Mouse (Mus musculus) heart, adult 8-10 months (tissue): ENCODE data around the gene Tekt4. TPM values are rescaled to one million over a fixed set of nuclear protein-coding genes. Genes with fewer than 3 reads are reported as not detected.

Experiments used
- total RNA-seq, 4 experiments: library from RNA; stranded (reverse); gene quantifications; 2 replicates each; pipeline ENCODE4 v1.2.4; 2022

Gene Tekt4
- total RNA-seq, 4 experiments from 2014 or later: 0.28 to 0.46 (median 0.33) TPM; not detected in 1

Other genes with a start within 250 kb of the Tekt4 start
- 10 to 100 TPM; 11.6 to 17.1 (median 14.5) TPM for gene Gnptg, start 214.5 kb upstream of the Tekt4 start, total RNA-seq
- 10 to 100 TPM in 1 of 4 experiments, 1 to 10 TPM in 3; 6.2 to 10.5 (median 8.2) TPM for gene Tsr3, start 214.4 kb upstream of the Tekt4 start, total RNA-seq
- gene Baiap3, start 198.3 kb upstream of the Tekt4 start, total RNA-seq: 1 to 10 TPM in 1 of 4 experiments, under 1 TPM in 3; 0.52 to 1.5 (median 0.73) TPM
- gene Ube2i, start 180.0 kb upstream of the Tekt4 start, total RNA-seq: 10 to 100 TPM; 86.5 to 98.1 (median 89.4) TPM
- under 1 TPM in 1 of 4 experiments, not detected in 3; 0.23 TPM for gene Prss34, start 156.2 kb upstream of the Tekt4 start, total RNA-seq
- not detected for gene Prss28, start 146.0 kb upstream of the Tekt4 start, total RNA-seq
- not detected for gene Prss29, start 136.0 kb upstream of the Tekt4 start, total RNA-seq
- under 1 TPM; 0.22 to 0.55 (median 0.39) TPM for gene Tpsab1, start 109.1 kb upstream of the Tekt4 start, total RNA-seq
- gene Tpsb2, start 88.3 kb upstream of the Tekt4 start, total RNA-seq: 1 to 10 TPM in 1 of 4 experiments, under 1 TPM in 3; 0.24 to 1.4 (median 0.72) TPM
- gene Tpsg1, start 85.3 kb upstream of the Tekt4 start, total RNA-seq: not detected
- gene Cacna1h, start 20.8 kb upstream of the Tekt4 start, total RNA-seq: 1 to 10 TPM; 3.9 to 9.7 (median 7.7) TPM
- not detected for gene Sstr5, start 42.7 kb downstream of the Tekt4 start, total RNA-seq
- under 1 TPM; 0.24 to 0.37 (median 0.32) TPM for gene Sox8, start 116.1 kb downstream of the Tekt4 start, total RNA-seq
- gene Lmf1, start 124.5 kb downstream of the Tekt4 start, total RNA-seq: 10 to 100 TPM; 30.7 to 34.2 (median 33.8) TPM